Mouse (Mus musculus) ES-Bruce4 (cell line): ENCODE results near the gene Tnfsf14. TPM values are rescaled to one million over a fixed set of nuclear protein-coding genes. Genes with fewer than 3 reads are reported as not detected.
A peak's percentile ranks its signal among the peaks of the same experiment; 100 is the strongest.

Experiments used
- H3K27ac ChIP-seq: 2 replicates; pipeline ENCODE4 v1.5.1; 2012; ENCODE audit warnings: low read length, inconsistent platforms; ENCODE audit not compliant: insufficient read depth
- H3K27me3 ChIP-seq: 2 replicates; pipeline ENCODE4 v1.6.1; 2012; ENCODE audit warnings: mild to moderate bottlenecking, low read length, inconsistent platforms; ENCODE audit not compliant: control insufficient read depth, poor library complexity, insufficient read depth, severe bottlenecking
- H3K36me3 ChIP-seq: 2 replicates; pipeline ENCODE4 v1.6.1; 2012; ENCODE audit warnings: inconsistent platforms, mild to moderate bottlenecking, low read length, moderate library complexity; ENCODE audit not compliant: control insufficient read depth, poor library complexity, insufficient read depth, severe bottlenecking
- H3K4me1 ChIP-seq: one replicate; pipeline ENCODE4 v1.8.1; 2011; ENCODE audit warnings: low read length; ENCODE audit not compliant: control insufficient read depth, insufficient read depth
- H3K4me3 ChIP-seq: 2 replicates; pipeline ENCODE4 v1.5.1; 2011; ENCODE audit warnings: low read depth, mild to moderate bottlenecking, low read length
- H3K9ac ChIP-seq: 2 replicates; pipeline ENCODE4 v1.6.1; 2012; ENCODE audit warnings: low read depth, mild to moderate bottlenecking, inconsistent platforms; ENCODE audit not compliant: poor library complexity, severe bottlenecking
- H3K9me3 ChIP-seq: replicated peaks from 2 replicates; pipeline ENCODE4 v1.6.1; 2012; ENCODE audit warnings: mild to moderate bottlenecking, low read length, inconsistent platforms; ENCODE audit not compliant: control insufficient read depth, poor library complexity, insufficient read depth, severe bottlenecking
- CTCF ChIP-seq: IDR thresholded peaks from one replicate; pipeline ENCODE4 v1.8.1; 2011; ENCODE audit warnings: low read depth, low read length
- EP300 ChIP-seq: IDR thresholded peaks from 2 replicates; pipeline ENCODE4 v1.6.1; 2011; ENCODE audit warnings: low read depth, low read length; ENCODE audit not compliant: insufficient read depth
- POLR2A ChIP-seq: IDR thresholded peaks from one replicate; pipeline ENCODE4 v1.8.1; 2011; ENCODE audit warnings: low read length; ENCODE audit not compliant: insufficient read depth
- polyA plus RNA-seq: library from polyadenylated mRNA; stranded (reverse); fragments of >200 nt; gene quantifications from 2 replicates; pipeline ENCODE4 v1.2.4, GENCODE M21; 2011; ENCODE audit warnings: low read depth; ENCODE audit not compliant: missing spikeins, insufficient read depth, insufficient read length

Gene Tnfsf14
- polyA plus RNA-seq, 1 experiment: not detected

- no peaks in the 10 kb centered on the region for H3K27me3 ChIP-seq
- H3K27ac ChIP-seq: no peak overlapping the region
- H3K9ac ChIP-seq: no peak overlapping the region
- no peaks in the 10 kb centered on the region for H3K4me1 ChIP-seq
- H3K9me3 ChIP-seq: no peaks in the 10 kb centered on the region
- no peaks in the 10 kb centered on the region for H3K36me3 ChIP-seq
- H3K4me3 ChIP-seq: no peak overlapping the region
- TF ChIP-seq POLR2A: no peak
- TF ChIP-seq EP300: no peak
- TF ChIP-seq CTCF: no peak
Measured at GRCm38 (mm10) chr17:57194771-57195170, 794 bp upstream of the Tnfsf14 start.

GRCm38 (mm10) chr17:57188510-57189192, 5.3 kb downstream of the Tnfsf14 start:
- Histone ChIP-seq H3K9ac (no peak overlapping the region), H3K36me3 (no peaks in the 10 kb centered on the region), H3K27me3 (no peaks in the 10 kb centered on the region), H3K4me1 (no peaks in the 10 kb centered on the region), H3K27ac (no peak overlapping the region), H3K4me3 (no peak overlapping the region), H3K9me3 (no peaks in the 10 kb centered on the region)
- no peak for TF ChIP-seq POLR2A

DNA sequence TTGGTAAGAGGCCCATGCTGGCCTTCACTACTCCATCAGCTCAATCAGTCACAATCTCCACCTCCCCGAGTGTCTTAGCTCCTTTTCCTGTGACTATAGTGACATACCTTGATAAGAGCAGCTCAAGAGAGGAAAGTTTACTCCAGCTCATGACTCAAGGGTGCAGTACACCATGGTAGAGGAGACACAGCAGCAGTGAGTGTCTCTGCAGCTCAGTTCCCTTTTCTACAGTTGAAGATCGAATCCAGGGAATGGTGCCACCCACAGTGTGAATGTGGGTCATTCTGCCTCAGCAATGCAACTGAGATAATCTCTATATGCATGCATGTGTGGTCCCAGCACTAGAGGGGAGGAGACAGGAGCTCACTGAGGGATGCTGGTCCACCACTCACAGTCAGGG, 8.3 kb downstream of the Tnfsf14 start:
- H3K9me3 ChIP-seq: no peaks in the 10 kb centered on the region
- H3K36me3 ChIP-seq: no peaks in the 10 kb centered on the region
- no peak overlapping the region for H3K9ac ChIP-seq
- H3K27ac ChIP-seq: no peak overlapping the region
- no peaks in the 10 kb centered on the region for H3K27me3 ChIP-seq
- H3K4me1 ChIP-seq: no peaks in the 10 kb centered on the region
- H3K4me3 ChIP-seq: no peak overlapping the region
- TF ChIP-seq CTCF (no peak), EP300 (no peak), POLR2A (no peak)

DNA sequence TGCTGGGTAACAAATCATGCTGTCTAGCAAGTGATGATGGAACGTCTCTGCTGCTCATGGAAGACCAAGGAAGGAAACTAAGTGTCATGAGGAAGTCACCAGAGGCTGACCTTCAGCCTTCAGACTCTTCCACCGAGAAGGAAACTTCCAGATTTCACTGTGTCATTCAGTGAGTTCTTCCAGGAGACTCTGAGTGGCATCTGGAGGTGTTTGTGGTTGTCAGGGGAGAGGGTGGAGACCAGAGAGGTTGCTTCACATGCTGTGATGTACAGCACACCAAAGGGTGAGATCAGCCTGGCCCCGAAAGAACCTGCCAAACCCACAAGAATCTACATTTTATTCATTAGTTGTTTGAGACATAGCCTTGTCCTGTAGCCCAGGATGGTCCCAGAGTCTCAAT, 11.1 kb downstream of the Tnfsf14 start:
- TF ChIP-seq EP300 (no peak), POLR2A (no peak), CTCF (no peak)
- Histone ChIP-seq H3K9me3 (no peaks in the 10 kb centered on the region), H3K9ac (no peak overlapping the region), H3K4me3 (no peak overlapping the region), H3K4me1 (no peaks in the 10 kb centered on the region), H3K36me3 (no peaks in the 10 kb centered on the region), H3K27ac (no peak overlapping the region), H3K27me3 (no peaks in the 10 kb centered on the region)

GRCm38 (mm10) chr17:57180363-57180762, 13.6 kb downstream of the Tnfsf14 start:
- TF ChIP-seq POLR2A (no peak), CTCF (peak; percentile 65)
- H3K36me3 ChIP-seq: no peaks in the 10 kb centered on the region

DNA sequence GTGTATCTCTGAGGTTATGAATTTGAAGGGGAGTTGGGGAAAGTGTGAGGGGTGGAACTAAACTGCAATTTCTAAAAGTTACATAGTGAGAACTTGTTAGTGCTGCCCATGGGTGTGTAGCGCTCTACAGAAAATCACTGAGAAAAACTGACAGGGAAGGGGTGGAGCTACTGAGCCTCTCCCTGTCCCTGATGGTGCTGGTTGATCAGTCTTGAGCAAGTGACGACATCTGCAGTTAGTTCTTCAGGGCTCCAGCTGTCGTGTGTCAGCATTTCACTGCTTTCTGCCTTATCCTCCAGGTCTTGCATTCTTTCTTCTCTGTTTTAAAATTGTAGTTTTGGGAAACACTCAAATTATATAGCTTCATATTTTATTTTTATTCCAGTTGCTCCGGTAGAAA, 20.6 kb downstream of the Tnfsf14 start:
- TF ChIP-seq POLR2A (no peak), EP300 (no peak), CTCF (no peak)

More at GRCm38 (mm10) chr17:57180363-57180762, 13.6 kb downstream of the Tnfsf14 start:
- H3K9ac ChIP-seq: no peak overlapping the region
- H3K4me3 ChIP-seq: no peak overlapping the region
- no peaks in the 10 kb centered on the region for H3K9me3 ChIP-seq
- no peaks in the 10 kb centered on the region for H3K27me3 ChIP-seq
- no peak overlapping the region for H3K27ac ChIP-seq
- no peaks in the 10 kb centered on the region for H3K4me1 ChIP-seq

More for the DNA sequence above, 20.6 kb downstream of the Tnfsf14 start:
- Histone ChIP-seq H3K4me1 (no peaks in the 10 kb centered on the region), H3K9ac (no peak overlapping the region), H3K27ac (no peak overlapping the region), H3K27me3 (no peaks in the 10 kb centered on the region), H3K4me3 (no peak overlapping the region), H3K36me3 (no peaks in the 10 kb centered on the region), H3K9me3 (peaks cover 4% of the 10 kb centered on the region; the same call in 1 of the 2 replicates)
